Mouse (Mus musculus) liver, embryonic 11.5 days (tissue): ENCODE results near the gene Pitpnm2. TPM values are rescaled to one million over a fixed set of nuclear protein-coding genes. Genes with fewer than 3 reads are reported as not detected.
"Not testable (repeated sequence)": the region's sequence is repeated elsewhere in the genome, so short reads cannot be mapped to it uniquely, and the experiment has no call there.

Experiments
- ATAC-seq: fragments of 200-750 bp; cut with Nextera tagmentation; replicated peaks from 2 replicates; pipeline ENCODE4 v1.8.0; 2017; ENCODE audit warnings: moderate number of reproducible peaks, mild to moderate bottlenecking, moderate TSS enrichment, moderate library complexity; ENCODE audit not compliant: low FRiP score
- DNase-seq: peaks from one replicate; pipeline ENCODE4 v3.0.0-alpha.2; 2017; ENCODE audit warnings: low spot score
- H3K27ac ChIP-seq: fragments of 300-500 bp; sonication (generic); 2 replicates; pipeline ENCODE4 v1.5.1; 2014; ENCODE audit warnings: mild to moderate bottlenecking, low read depth, low read length, control low read depth
- H3K27me3 ChIP-seq: fragments of 300-500 bp; sonication (generic); replicated peaks from 2 replicates; pipeline ENCODE4 v1.6.1; 2014; ENCODE audit warnings: low read length, mixed read lengths; ENCODE audit not compliant: control insufficient read depth, insufficient read depth
- H3K36me3 ChIP-seq: fragments of 300-500 bp; sonication (generic); 2 replicates; pipeline ENCODE4 v1.6.1; 2014; ENCODE audit warnings: mild to moderate bottlenecking, low read length, moderate library complexity, mixed read lengths; ENCODE audit not compliant: control insufficient read depth, insufficient read depth
- H3K4me1 ChIP-seq: fragments of 300-500 bp; sonication (generic); replicated peaks from 2 replicates; pipeline ENCODE4 v1.6.1; 2014; ENCODE audit warnings: low read length, mixed read lengths; ENCODE audit not compliant: control insufficient read depth, insufficient read depth
- H3K4me2 ChIP-seq: fragments of 300-500 bp; sonication (generic); 2 replicates; pipeline ENCODE4 v1.6.1; 2014; ENCODE audit warnings: mild to moderate bottlenecking, control low read depth, moderate library complexity
- H3K4me3 ChIP-seq: fragments of 300-500 bp; sonication (generic); 2 replicates; pipeline ENCODE4 v1.5.1; 2014; ENCODE audit warnings: low read depth, low read length, control low read depth
- H3K9ac ChIP-seq: fragments of 300-500 bp; sonication (generic); 2 replicates; pipeline ENCODE4 v1.6.1; 2014; ENCODE audit warnings: low read depth, low read length, control low read depth
- H3K9me3 ChIP-seq: fragments of 300-500 bp; sonication (generic); 2 replicates; pipeline ENCODE4 v1.6.1; 2016; ENCODE audit warnings: low read length, inconsistent platforms, mixed read lengths; ENCODE audit not compliant: control insufficient read depth
- WGBS: fragments of 180-500 bp; shearing (Covaris S2); extraction: QIAGEN DNeasy Blood & Tissue Kit; methylation state at CpG from one replicate; pipeline ENCODE4 v1.1.7; 2014; 5-methylcytosine and 5-hydroxymethylcytosine counted together
- polyA plus RNA-seq: library from polyadenylated mRNA; unstranded; fragments of >200 nt; fragmentation: Nextera tagmentation; extraction: Ambion mirVana; gene quantifications from 2 replicates; pipeline ENCODE4 v1.2.1, GENCODE M21; 2014

The Pitpnm2 gene
- polyA plus RNA-seq: 5.1 and 5.9 TPM in 2 replicates

DNA sequence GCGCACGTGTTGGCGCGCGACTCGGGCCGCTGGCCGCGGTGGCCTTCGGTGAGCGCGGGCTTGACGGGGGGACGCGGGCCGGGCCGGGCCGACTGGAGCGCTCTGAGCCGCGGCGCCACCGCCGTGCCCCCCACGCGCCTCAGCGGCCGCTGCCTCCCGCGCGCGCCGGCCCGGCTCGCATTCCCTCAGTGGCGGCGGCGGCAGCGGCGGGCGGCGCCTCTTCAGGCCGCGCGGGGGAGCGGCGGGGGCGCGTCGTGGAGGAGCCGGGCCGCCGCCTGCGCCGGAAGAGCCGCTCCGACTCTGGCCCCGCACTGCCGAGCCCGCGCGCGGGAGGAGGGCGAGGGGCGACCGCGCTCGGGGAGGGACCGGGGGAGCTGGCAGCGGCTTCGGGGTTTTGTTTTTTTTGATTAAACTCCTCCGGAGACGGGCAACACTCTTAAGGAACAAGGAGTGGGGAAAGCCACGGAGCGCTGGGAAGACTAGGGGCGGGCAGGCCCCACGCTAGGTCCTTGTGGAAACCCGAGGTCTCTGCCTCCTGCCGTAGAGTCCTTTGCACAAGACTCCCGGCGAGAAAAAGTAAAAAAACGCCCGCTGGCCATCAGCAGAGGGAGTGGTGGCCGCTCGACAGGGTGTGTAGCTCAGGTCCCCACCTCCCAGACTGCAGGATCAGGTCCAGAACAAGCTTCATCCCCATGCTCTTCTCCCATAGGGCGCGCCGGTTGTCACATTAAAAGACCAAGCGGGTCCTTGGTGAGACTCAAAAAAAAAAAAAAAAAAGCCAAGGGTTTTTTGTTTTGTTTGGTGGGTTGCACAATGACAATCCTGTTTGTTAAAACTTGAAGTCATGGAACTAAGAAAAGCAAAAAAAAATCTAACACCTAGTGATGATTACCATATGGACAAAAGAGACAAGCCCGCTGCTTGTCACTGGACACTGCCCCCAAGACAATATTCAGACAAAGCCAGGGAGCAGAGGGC lies at the start of gene Pitpnm2:
Gene Pitpnm2 (minus strand): TSS at position 147 of the 978 bp plus-strand sequence.
- Histone ChIP-seq H3K27ac (peak within 1 kb of the TSS; percentile 84), H3K9me3 (no peaks in the 10 kb centered on the region), H3K4me2 (peak within 1 kb of the TSS; percentile 95), H3K4me3 (peak within 1 kb of the TSS; percentile 86), H3K27me3 (no peaks in the 10 kb centered on the region), H3K4me1 (peaks cover 20% of the 10 kb centered on the region), H3K9ac (peak within 1 kb of the TSS; percentile 90), H3K36me3 (peaks cover 9% of the 10 kb centered on the region)
- WGBS: under 1% methylated on average over 72 of the region's 90 CpGs
- ATAC-seq: peak; percentile 62
- DNase-seq: peak; percentile 63

DNA sequence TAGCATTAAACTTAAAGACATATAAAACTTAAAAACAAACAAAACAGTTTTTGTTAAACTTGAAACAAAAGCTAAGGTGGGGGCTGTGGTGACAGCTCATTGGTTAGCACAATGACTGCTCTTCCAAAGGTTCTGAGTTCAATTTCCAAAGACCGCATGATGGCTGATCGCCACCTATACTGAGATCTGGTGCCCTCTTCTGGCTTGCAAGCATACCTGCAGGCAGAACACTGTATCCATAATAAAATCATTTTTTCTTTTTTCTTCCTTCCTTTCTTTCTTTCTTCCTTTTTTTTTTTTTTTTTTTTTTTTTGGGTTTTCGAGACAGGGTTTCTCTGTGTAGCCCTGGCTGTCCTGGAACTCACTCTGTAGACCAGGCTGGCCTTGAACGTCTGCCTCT lies 49.7 kb upstream of the Pitpnm2 start:
- not testable (repeated sequence) for H3K27me3 ChIP-seq, H3K4me1 ChIP-seq, H3K4me2 ChIP-seq, H3K4me3 ChIP-seq, ATAC-seq, H3K9me3 ChIP-seq, DNase-seq, H3K9ac ChIP-seq, H3K27ac ChIP-seq
- peaks cover 32% of the 10 kb centered on the region for H3K36me3 ChIP-seq
- 78% methylated on average over 3 of the region's 4 CpGs for WGBS

DNA sequence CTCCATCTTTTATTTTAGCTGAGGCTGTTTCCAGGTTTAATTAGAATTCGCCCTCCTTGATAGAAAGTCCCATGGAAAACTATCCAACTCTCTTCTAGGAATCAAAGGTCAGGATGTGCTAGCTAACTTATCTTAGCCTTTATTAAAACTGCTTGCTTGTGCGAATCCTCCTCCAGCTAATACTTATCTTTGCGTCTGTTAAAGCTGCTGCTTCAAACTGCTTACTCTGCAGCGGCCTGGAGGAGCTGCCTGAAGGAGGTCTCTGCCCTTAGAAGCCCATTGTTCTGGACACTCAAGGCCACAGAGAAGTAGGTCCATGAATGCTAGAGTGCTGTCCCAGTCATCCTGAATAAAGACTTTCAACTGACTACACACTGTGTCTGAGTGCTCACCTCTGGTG lies 46.9 kb upstream of the Pitpnm2 start:
- 86% methylated on average over 4 of the region's 4 CpGs for WGBS
- H3K36me3 ChIP-seq: peaks cover 29% of the 10 kb centered on the region
- ATAC-seq: no peak

DNA sequence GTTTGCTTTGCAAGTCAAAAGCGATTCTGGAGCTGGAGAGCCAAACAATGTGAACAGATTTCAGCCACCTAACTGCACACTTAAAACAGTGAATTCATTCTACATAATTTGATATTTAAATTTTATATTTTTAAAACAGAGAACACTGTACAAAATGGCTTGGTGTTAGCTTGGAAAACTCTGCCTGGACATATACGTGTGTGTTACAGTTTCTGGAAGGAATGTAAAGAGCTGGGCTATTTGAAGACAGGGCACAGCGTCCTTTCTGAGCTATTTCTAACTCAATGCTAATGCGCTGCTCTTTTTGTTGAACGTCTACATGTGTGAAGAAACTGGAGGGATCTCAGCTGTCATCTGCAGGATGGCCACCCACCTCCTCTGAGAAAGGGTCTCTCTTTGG lies 44.4 kb upstream of the Pitpnm2 start:
- DNase-seq: no peak
- no peaks in the 10 kb centered on the region for H3K9me3 ChIP-seq
- no peak overlapping the region for H3K27ac ChIP-seq
- 94% methylated on average over 5 of the region's 5 CpGs for WGBS
- H3K27me3 ChIP-seq: no peaks in the 10 kb centered on the region
- H3K36me3 ChIP-seq: peaks cover 42% of the 10 kb centered on the region
- no peak overlapping the region for H3K9ac ChIP-seq
- no peak overlapping the region for H3K4me2 ChIP-seq
- no peak overlapping the region for H3K4me3 ChIP-seq
- no peak for ATAC-seq
- H3K4me1 ChIP-seq: no peaks in the 10 kb centered on the region

More for the DNA sequence above, 46.9 kb upstream of the Pitpnm2 start:
- no peaks in the 10 kb centered on the region for H3K9me3 ChIP-seq
- H3K4me1 ChIP-seq: no peaks in the 10 kb centered on the region; the same call in 1 of the 2 replicates
- H3K27me3 ChIP-seq: no peaks in the 10 kb centered on the region
- no peak overlapping the region for H3K9ac ChIP-seq
- no peak overlapping the region for H3K4me3 ChIP-seq
- H3K4me2 ChIP-seq: no peak overlapping the region
- no peak for DNase-seq
- H3K27ac ChIP-seq: no peak overlapping the region

DNA sequence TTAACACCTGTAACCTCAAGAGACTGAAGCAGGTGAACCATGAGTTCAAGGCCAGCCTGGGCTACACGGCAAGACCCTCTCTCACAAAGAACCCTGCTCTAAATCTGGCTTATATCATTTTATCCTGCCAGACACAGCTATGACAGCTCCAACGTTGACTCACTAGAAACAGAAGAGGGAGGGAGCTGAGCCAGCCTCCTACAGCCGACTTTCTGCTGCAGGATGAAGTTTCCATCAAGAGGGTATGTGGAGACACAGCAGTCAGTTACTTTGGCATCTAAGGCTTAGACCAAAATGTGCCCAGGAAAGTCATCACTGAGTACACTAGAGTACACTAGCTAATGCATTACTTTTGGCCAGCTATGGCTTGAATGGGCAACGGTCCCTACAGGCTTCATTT lies 40.7 kb upstream of the Pitpnm2 start:
- Histone ChIP-seq H3K4me3 (no peak overlapping the region), H3K27me3 (no peaks in the 10 kb centered on the region), H3K36me3 (peaks cover 40% of the 10 kb centered on the region), H3K27ac (no peak overlapping the region), H3K4me1 (no peaks in the 10 kb centered on the region), H3K9ac (no peak overlapping the region), H3K9me3 (0 out of 2 replicates have a peak, but pooled peaks cover 2% of the 10 kb centered on the region), H3K4me2 (no peak overlapping the region)
- ATAC-seq (no peak), DNase-seq (no peak)
- WGBS: 92% methylated on average over 4 of the region's 4 CpGs

DNA sequence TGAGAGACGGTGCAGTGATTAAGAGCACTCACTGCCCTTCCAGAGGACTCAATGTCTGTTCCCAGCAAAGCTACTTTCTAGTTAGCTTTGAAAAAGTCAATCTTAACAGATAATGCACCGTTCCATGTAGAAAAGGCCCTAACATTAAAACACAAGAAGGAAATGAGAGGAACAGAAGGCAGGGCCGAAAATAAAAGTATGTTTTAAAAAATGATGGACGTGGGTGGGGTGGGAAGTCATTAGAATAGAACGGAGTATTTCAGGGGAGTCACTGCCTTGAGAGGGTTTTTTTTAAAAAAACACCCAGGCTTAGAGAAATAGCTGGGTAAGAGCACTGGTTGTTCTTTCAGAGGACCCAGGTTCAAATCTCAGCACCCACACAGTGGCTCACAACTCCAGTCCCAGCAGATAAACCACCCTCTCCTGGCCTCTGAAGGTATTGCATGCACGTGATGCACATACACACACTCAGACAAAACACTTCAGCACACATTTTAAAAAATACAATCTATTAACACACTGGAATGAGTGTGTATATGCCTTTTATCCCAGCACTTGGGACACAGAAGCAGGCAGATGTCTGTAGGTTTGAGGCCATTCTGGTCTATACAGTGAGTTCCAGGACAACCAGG lies 38.2 kb upstream of the Pitpnm2 start:
- ATAC-seq: no peak
- Histone ChIP-seq H3K27ac (no peak overlapping the region), H3K36me3 (peaks cover 35% of the 10 kb centered on the region), H3K4me1 (no peaks in the 10 kb centered on the region), H3K9me3 (0 out of 2 replicates have a peak, but pooled peaks cover 2% of the 10 kb centered on the region), H3K4me3 (no peak overlapping the region), H3K9ac (no peak overlapping the region), H3K4me2 (no peak overlapping the region), H3K27me3 (no peaks in the 10 kb centered on the region)
- DNase-seq: no peak
- 94% methylated on average over 6 of the region's 6 CpGs for WGBS

DNA sequence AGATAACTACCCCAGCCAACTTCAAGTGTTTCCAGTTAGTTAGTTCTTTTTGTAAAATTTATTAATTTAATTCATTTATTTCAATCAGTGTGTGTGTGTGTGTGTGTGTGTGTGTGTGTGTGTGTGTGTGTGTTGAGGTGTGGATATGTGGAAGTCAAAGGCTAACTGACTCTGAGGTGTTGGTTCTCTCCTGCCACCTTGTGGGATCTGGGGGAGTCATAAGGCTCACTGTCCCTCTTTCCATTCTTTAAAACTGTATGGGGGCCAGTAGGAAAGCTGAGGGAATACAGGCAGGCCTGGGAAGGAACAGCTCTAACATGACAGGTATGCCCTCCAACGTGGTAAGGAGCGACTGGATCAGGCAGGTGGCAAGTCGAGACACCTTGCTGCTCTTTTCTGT lies 34.8 kb upstream of the Pitpnm2 start:
- Histone ChIP-seq H3K4me3 (no peak overlapping the region), H3K9me3 (0 out of 2 replicates have a peak, but pooled peaks cover 2% of the 10 kb centered on the region), H3K27ac (no peak overlapping the region), H3K9ac (no peak overlapping the region), H3K36me3 (peaks cover 25% of the 10 kb centered on the region), H3K4me2 (no peak overlapping the region), H3K4me1 (no peaks in the 10 kb centered on the region), H3K27me3 (no peaks in the 10 kb centered on the region)
- WGBS: 75% methylated on average over 3 of the region's 3 CpGs
- ATAC-seq (no peak), DNase-seq (no peak)

DNA sequence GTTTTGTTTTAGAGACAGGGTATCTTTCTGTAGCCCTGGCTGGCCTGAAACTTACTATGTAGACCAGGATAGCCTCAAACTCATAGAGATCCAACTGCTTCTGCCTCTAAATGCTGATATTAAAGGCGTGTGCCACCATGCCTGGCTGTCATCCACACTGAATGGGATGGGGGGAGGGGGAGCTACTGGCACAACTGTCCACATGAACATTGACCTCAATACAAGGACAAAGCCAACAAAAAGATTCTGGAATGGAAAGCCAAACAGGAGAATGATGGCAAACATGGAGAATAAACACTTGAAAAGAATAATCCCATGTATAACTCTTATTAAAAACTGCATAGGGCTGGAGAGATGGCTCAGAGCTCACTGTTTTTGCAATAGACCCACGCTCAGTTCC lies 33.3 kb upstream of the Pitpnm2 start:
- H3K9me3 ChIP-seq: 0 out of 2 replicates have a peak, but pooled peaks cover under 1% of the 10 kb centered on the region
- H3K4me3 ChIP-seq: no peak overlapping the region
- no peak overlapping the region for H3K27ac ChIP-seq
- peaks cover 16% of the 10 kb centered on the region; the same call in 1 of the 2 replicates for H3K36me3 ChIP-seq
- H3K4me1 ChIP-seq: no peaks in the 10 kb centered on the region
- H3K4me2 ChIP-seq: no peak overlapping the region
- ATAC-seq (no peak), DNase-seq (no peak)
- H3K27me3 ChIP-seq: no peaks in the 10 kb centered on the region
- WGBS: 73% methylated on average over 2 of the region's 2 CpGs
- no peak overlapping the region for H3K9ac ChIP-seq
